Mouse (Mus musculus) hematopoietic stem cell, adult 5-6 weeks (primary cell): ENCODE results near the gene Megf8. TPM values are rescaled to one million over a fixed set of nuclear protein-coding genes. Genes with fewer than 3 reads are reported as not detected.
A peak's percentile ranks its signal among the peaks of the same experiment; 100 is the strongest.
"Not testable (repeated sequence)": the region's sequence is repeated elsewhere in the genome, so short reads cannot be mapped to it uniquely, and the experiment has no call there.

Experiments used
- ATAC-seq, 2 experiments: fragments of 125-278 bp in 1 of 2; replicated peaks in 1 of 2; 2 replicates each; pipeline ENCODE4 v1.8.0; 2016 to 2017; ENCODE audit warnings: inconsistent platforms in 2 of 2, mild to moderate bottlenecking in 2 of 2, moderate number of reproducible peaks in 2 of 2, low read depth in 1 of 2, moderate TSS enrichment in 1 of 2; ENCODE audit not compliant: low FRiP score in 2 of 2, poor library complexity in 2 of 2, severe bottlenecking in 2 of 2, insufficient read depth in 1 of 2, low TSS enrichment in 1 of 2
- total RNA-seq: library from RNA; stranded (forward); fragments of 172-1452, 232-1000 nt; gene quantifications from 2 replicates; pipeline ENCODE4 v1.2.3, GENCODE M21; 2017

The Megf8 gene
- total RNA-seq, 1 experiment from 2014 or later: 5.3 TPM

DNA sequence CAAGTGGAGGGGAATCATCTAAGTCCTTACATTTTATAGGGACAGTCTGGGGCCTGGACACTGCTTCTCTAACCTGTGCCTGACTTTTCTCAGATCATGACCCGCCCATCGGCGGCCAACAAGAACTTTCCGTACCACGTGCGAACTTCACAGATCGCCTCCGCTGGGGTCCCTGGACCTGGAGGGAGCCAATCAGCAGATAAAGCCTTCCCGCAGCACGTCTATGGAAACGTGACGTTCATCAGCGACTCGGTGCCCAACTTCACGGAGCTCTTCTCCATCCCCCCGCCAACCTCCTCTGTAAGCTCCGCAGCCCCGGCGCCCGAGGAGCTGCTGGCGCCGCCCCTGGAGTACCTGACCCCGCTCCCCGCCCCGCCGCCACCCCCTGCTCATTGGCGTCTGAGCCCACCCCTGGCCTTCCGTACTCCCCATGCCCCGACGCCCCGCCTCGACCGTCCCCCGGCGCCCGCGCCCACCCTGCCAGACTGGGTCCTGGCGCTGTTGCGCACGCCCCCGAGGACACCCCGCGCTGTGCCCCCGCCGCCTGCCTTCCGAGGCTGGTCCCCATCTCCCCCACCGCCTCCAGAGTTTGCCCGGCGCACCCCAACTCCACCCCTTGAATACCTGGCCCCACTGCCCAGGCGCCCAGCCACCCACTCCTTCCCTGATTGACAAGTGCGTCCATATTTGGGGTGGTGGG, 2.2 kb upstream of the Megf8 start:
- ATAC-seq: no peak

DNA sequence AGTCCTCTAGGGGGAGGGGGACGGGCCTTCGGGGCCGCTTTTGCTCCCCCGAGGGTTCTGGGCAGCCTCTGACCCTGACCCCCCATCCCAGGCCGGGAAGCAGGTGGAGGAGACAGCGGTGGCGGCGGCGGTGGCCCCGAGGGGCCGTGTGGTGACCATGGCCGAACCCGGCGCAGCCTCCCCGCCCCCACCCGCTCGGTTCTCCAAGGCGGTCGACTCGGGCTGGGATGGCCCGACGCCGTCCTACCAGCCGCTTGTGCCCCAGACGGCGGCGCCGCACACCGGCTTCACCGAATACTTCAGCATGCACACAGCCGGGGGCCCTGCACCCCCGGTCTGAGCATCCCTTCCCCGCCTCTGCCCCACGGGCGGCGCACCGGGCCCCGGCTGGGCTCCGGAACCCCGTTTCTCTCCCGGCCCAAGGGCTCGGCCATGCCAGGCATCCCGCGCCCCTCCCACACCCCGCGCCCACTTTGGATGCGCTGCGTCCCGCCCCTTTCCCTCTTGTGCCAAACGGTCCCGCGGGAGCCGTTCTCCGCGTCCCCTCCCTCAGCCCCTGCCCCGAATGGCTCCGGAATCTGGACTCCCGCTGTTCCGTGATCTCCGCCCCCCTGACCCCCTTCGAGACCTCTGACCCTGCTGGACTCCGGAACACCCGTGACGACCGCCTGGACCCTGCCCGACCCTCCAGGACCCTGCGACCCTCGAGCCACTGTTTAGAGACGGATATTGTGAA, 1.5 kb upstream of the Megf8 start:
- ATAC-seq: no peak

DNA sequence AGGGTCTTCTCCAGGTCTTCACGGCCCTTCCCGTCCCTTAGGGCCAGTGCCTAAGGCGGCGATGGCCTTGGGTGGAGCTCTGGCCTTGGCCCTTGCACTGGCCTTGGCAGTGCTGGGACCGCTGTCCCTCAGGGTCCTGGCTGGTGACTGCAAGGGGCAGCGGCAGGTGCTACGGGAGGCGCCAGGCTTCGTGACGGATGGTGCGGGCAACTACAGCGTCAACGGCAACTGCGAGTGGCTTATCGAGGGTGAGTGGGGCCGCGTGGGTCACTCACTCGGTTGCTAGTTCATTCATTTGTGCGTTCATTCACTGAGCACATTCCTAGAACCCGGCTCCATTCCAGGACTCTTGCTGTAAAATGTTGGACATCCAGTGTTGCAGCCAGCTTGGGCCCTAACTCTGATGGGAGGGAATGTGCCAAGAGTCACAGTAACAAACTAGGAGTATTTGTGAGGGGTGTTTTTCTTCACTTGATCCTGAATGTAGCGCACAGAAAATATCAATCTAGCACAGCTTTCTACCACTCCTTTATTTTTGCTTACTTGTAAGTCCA, 559 bp downstream of the Megf8 start:
- no peak for ATAC-seq

DNA sequence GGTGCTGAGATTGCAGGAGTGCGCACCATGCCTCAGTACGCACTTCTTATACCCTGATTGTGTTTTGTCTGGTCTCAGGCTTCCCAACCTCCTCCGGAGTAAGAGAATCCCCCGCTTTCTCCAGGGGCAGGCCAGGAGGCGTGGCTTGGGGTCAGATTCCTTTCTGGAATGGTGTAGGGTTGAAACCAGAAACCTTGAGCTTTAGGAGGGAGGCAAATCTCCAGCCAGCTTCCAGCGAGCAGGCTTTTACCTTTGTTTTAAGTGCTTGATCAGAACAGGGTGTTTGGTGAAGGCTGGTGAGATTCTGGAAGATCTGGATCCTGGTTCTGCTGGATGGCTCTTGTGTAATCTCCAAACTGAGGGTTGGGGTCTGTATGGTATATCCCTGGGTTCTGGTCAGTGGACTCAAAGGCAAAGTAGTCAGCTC, 5.1 kb downstream of the Megf8 start:
- ATAC-seq: 0 out of 4 replicates have a peak, but pooled peaks of 1 of the 2 experiments have one; percentile 22

DNA sequence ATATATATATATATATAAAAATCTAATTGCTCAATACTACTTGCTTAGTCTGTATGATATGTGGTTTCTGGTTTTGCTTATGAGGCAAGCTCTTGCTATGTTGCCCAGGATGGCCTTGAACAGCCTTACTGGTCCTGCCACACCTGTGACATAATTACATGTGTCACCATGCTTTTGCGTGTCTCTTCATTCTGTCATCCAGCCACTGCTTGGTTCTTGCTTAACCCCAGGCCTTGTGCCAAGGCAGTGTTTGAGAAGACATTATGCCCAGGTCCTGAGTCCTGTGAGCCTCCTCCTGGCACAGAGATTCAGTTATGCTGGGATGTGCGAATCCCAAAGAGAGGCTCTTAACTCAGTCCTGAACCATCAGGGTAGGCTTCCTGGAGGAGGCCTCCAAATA, 6.3 kb downstream of the Megf8 start:
- no peak for ATAC-seq

DNA sequence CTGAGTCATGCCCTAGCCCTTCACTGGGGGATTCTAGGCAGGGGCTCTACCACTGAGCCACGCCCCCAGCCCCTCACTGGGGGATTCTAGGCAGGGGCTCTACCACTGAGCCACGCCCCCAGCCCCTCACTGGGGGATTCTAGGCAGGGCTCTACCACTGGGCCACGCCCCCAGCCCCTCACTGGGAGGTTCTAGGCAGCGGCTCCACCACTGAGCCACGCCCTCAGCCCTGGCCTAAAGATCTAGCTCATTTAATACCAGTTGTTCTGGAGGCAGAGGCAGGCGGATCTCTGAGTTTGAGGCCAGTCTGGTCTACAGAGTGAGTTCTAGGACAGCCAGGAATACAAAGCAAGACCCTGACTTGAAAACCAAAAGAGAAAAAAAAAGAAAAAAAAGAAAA, 8.5 kb downstream of the Megf8 start:
- not testable (repeated sequence) for ATAC-seq

DNA sequence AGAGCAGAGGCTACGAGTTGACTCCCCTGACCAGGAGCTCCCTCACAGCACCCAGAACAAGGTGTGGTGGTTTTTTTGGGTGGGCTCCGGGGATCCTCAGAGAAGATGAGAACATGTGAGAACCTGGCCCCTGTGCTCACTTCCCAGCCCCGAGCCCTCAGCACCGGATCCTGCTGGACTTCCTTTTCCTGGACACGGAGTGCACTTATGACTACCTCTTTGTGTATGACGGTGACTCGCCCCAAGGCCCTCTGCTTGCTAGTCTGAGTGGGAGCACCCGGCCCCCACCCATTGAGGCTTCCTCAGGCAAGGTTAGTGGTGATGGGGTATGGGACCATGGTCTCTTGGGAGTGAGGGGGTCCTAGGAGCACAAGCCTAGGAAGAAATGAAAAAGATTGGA, 9.3 kb downstream of the Megf8 start:
- no peak for ATAC-seq

DNA sequence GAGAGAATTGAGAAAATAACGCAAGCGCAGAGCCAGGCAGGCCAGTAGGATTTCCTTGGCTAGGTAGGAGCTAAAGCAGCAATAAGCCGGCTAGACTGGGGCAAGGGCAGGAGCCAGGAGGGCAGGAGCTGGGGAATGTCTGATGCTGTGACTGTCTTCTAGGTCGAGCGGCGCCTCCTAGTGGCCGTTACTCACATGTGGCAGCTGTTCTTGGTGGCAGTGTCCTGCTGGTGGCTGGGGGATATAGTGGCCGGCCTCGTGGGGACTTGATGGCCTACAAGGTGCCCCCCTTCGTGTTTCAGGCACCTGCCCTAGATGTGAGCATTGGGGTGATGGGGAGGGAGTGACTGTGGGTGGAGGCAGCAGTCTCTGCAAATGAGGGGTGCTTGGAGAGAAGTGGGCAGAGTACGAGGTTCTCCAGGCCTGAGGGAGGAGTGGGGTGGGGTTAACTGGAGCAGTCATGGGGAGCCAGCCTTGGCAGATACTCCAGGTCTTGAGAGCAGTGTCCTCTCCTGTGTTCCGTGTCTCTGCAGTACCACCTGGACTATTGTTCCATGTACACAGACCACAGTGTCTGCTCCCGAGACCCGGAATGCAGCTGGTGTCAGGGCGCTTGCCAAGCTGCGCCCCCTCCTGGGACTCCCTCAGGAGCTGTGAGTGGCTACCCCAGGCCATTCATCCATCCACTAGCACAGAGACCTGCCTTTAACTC, 16.8 kb downstream of the Megf8 start:
- peak; percentile 76 to 80 for ATAC-seq

DNA sequence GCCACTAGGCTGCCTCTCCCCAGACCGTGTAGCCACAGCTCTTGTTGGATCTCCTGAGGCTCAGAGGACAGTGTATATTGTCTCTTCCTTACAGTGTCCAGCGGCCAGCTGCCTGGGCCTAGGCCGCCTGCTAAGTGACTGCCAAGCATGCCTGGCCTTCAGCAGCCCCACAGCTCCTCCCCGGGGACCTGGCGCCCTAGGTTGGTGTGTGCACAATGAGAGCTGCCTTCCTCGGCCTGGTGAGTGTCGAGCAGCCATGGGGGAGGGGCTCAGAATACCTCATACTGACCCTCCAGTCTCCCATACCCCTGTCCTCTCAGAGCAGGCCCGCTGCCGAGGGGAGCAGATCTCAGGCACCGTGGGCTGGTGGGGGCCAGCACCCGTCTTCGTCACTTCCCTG, 17.5 kb downstream of the Megf8 start:
- ATAC-seq: no peak

DNA sequence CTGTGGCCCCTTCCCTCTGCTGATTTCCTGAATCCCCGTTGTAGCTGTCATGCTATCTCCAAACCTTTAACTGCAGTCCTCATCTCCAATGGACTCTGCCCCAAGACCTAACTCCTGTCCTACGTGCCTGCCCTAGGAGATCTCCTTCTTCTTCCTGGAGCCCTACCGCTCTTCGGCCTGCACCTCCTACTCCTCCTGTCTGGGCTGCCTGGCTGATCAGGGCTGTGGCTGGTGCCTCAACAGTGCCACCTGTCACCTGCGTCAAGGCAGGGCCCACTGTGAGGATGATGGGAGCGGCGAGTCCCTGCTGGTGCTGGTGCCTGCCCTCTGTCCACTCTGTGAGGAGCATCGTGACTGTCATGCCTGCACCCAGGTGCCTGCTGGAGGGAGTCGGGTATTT, 22.4 kb downstream of the Megf8 start:
- no peak for ATAC-seq

DNA sequence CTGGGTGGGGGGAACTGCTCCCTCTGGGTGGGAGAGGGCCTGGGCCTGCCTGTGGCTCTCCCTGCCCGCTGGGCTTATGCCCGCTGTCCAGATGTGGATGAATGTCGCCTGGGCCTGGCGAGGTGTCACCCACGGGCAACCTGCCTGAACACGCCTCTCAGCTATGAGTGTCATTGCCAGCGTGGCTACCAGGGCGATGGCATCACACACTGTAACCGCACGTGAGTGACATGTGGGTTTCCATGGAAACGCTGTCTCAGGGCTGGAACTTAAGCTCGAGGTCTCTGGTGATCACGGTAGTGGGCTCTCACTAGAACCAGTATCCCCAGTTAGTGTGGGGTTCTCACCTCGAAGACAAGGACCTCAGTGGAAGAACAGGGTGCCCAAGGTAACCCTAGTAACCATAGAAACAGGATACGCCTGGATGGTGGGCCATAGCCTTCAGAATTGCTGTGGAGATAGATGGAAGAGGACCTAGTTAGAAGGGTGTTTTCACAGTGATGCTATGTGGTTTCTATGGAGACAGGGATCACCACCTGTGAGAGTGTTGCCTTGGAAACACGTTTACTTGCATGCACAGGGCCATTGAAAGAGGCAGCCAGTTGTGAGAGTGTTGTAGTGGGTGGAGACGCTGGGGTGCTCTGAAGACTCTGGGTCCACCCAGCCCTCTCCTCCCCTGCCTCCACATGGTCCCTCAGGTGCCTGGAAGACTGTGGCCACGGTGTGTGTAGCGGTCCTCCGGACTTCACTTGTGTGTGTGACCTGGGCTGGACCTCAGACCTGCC, 24.2 kb downstream of the Megf8 start:
- ATAC-seq: no peak

DNA sequence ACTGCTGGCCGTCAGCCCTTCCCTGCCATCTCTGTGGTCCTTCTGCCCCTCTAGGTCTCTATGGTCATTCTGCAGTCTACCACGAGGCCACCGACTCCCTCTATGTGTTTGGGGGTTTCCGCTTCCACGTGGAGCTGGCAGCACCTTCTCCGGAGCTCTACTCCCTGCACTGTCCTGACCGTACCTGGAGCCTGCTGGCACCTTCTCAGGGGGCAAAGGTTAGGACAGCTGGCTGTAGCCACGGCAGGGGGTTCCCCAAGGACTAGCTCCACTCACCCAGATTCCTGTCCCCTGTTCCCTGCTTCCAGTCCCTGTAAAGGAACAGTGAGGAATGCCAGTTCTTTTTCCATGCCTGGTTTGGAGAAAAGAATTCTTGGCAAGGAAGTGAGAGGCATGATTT, 31.9 kb downstream of the Megf8 start:
- no peak for ATAC-seq

DNA sequence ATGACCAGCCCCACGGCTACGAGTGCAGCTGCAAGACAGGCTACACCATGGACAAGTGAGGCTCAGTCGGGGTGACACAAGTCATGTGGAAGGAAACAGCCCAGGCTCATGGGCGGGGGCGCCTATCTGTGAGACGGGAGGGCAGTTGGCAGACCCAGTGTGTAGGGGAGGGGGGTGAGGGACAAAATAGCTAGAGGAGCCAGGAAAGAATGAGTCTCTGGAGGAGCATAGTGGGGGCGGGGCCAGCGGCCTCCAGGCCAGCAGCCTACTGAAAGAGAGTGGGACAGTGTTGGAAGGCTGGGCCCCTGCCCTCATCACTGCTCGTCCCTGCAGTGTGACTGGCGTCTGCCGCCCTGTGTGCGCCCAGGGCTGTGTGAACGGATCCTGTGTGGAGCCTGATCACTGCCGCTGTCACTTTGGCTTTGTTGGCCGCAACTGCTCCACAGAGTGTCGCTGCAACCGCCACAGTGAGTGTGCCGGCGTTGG, 41.8 kb downstream of the Megf8 start:
- no peak for ATAC-seq

DNA sequence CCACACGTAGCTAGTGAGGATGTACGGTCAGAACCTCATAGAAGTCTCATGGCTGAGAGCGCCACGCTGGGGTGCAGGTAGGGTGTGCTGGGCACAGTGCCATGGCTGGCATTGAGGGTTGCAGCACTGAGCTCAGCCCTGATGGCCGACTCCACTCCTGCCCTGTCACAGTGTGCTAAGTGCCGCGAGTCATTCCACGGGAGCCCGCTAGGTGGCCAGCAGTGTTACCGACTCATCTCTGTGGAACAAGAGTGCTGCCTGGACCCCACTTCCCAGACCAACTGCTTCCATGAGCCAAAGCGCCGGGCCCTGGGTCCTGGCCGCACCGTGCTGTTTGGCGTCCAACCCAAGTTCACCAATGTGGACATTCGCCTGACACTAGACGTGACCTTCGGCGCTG, 46.2 kb downstream of the Megf8 start:
- ATAC-seq: no peak

DNA sequence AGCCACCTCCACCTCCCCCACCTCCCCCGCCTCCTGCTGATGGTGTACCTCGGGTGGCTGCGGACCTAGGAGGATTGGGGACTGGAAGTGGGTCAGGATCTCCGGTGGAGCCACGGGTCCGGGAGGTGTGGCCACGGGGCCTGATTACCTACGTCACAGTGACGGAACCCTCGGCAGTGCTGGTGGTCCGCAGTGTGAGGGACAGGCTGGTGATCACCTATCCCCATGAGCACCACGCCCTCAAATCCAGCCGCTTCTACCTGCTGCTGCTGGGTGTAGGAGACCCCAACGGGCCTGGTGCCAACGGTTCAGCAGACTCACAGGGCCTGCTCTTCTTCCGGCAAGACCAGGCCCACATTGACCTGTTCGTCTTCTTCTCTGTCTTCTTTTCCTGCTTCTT, 46.7 kb downstream of the Megf8 start:
- no peak for ATAC-seq

DNA sequence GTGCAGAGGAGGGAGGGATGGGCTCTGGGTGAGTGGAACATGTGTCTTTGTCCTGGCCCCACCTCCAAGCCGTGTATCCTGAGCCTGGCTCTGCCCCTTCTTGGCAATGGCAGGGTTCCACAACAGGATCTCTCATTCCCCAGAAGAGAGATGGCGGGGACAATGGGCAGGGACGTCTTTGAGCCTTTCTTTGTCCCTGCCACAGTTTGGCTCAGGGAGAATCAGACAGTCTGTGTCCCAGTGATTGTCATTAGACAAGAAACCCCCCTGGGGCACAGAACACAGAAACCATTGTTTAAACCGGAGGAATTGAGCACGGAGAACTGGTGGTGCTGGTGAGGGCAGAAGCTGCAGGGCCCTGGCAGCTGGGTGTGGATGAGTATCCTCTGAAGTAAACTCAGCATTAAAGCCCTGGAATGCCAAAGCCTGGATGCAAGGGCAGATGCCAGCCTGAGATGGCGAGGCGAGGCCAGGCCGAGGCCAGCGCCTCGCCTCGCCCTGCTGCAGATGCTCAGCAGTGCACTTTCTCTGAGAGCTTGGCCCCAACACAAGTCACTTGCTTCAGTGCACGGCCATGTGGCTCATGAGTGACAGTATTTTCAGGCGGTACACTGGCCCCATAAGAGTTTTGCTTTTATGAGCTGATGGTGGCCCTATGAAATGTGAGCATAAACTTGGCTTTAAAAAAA, 49.1 kb downstream of the Megf8 start:
- no peak for ATAC-seq
